Mouse (Mus musculus) ES-Bruce4 (cell line): ENCODE data around the gene Bhlhe41.

Experiments used
- CTCF ChIP-seq: IDR thresholded peaks from one replicate; pipeline ENCODE4 v1.8.1; 2011; ENCODE audit warnings: low read depth, low read length
- POLR2A ChIP-seq: IDR thresholded peaks from one replicate; pipeline ENCODE4 v1.8.1; 2011; ENCODE audit warnings: low read length; ENCODE audit not compliant: insufficient read depth

- TF ChIP-seq POLR2A (no peak), CTCF (no peak)
These were observed 10.6 kb downstream of the Bhlhe41 start for GRCm38 (mm10) chr6:145854756-145855155.
